Mouse (Mus musculus): Measurements from ENCODE around the gene Foxn3. TPM values are rescaled to one million over a fixed set of nuclear protein-coding genes. Genes with fewer than 3 reads are reported as not detected.
A peak's percentile ranks its signal among the peaks of the same experiment; 100 is the strongest.

Gene Foxn3
- polyA plus RNA-seq, 1 experiment = 37.8 TPM

- 94% methylated on average over 5 of the region's 5 CpGs for WGBS
- peaks cover 17% of the 10 kb centered on the region; the same call in 1 of the 2 replicates for H3K4me1 ChIP-seq (ENCODE audit: control insufficient read depth, insufficient read depth, insufficient read length)
- no peak overlapping the region for H3K4me3 ChIP-seq (ENCODE audit: extremely low read depth, insufficient read depth, insufficient read length)
- H3K27ac ChIP-seq (ENCODE audit: insufficient read depth, low read length) = no peak overlapping the region
- no peak for DNase-seq (ENCODE audit: low read depth in 1 of 2, low spot score in 2 of 2)
- no peak for TF ChIP-seq CTCF (IDR thresholded peaks at IDR 0.05; ENCODE audit: extremely low read depth, insufficient read depth, insufficient read length, insufficient replicate concordance)
- TF ChIP-seq POLR2A (IDR thresholded peaks at IDR 0.05; ENCODE audit: low read depth, low read length) = no peak
- no peaks in the 10 kb centered on the region for H3K27me3 ChIP-seq (ENCODE audit: control insufficient read depth, insufficient read depth, low read length)
- no peaks in the 10 kb centered on the region for H3K36me3 ChIP-seq (ENCODE audit: control insufficient read depth, insufficient read depth, low read length)
Measured at GRCm38 (mm10) chr12:99466426-99466825, 97.0 kb downstream of the Foxn3 start.

- no peaks in the 10 kb centered on the region for H3K27me3 ChIP-seq (ENCODE audit: control insufficient read depth, insufficient read depth, low read length)
- no peaks in the 10 kb centered on the region for H3K36me3 ChIP-seq (ENCODE audit: control insufficient read depth, insufficient read depth, low read length)
- WGBS = 79% methylated on average over 5 of the region's 5 CpGs
- H3K4me3 ChIP-seq (ENCODE audit: extremely low read depth, insufficient read depth, insufficient read length) = no peak overlapping the region
- peaks cover 15% of the 10 kb centered on the region; the same call in 1 of the 2 replicates for H3K4me1 ChIP-seq (ENCODE audit: control insufficient read depth, insufficient read depth, insufficient read length)
- H3K27ac ChIP-seq (ENCODE audit: insufficient read depth, low read length) = no peak overlapping the region
- DNase-seq (ENCODE audit: low read depth in 1 of 2, low spot score in 2 of 2) = no peak
- no peak for TF ChIP-seq POLR2A (IDR thresholded peaks at IDR 0.05; ENCODE audit: low read depth, low read length)
- no peak for TF ChIP-seq CTCF (IDR thresholded peaks at IDR 0.05; ENCODE audit: extremely low read depth, insufficient read depth, insufficient read length, insufficient replicate concordance)
Measured at GRCm38 (mm10) chr12:99464291-99464690, 99.1 kb downstream of the Foxn3 start.

- H3K27me3 ChIP-seq (ENCODE audit: control insufficient read depth, insufficient read depth, low read length) = no peaks in the 10 kb centered on the region
- no peak overlapping the region for H3K4me3 ChIP-seq (ENCODE audit: extremely low read depth, insufficient read depth, insufficient read length)
- TF ChIP-seq POLR2A (IDR thresholded peaks at IDR 0.05; ENCODE audit: low read depth, low read length) (no peak), CTCF (IDR thresholded peaks at IDR 0.05; ENCODE audit: extremely low read depth, insufficient read depth, insufficient read length, insufficient replicate concordance) (no peak)
- 100% methylated on average over 1 of the region's 1 CpGs for WGBS
- H3K36me3 ChIP-seq (ENCODE audit: control insufficient read depth, insufficient read depth, low read length) = no peaks in the 10 kb centered on the region
- no peak for DNase-seq (ENCODE audit: low read depth in 1 of 2, low spot score in 2 of 2)
- peaks cover 13% of the 10 kb centered on the region; the same call in 1 of the 2 replicates for H3K4me1 ChIP-seq (ENCODE audit: control insufficient read depth, insufficient read depth, insufficient read length)
- H3K27ac ChIP-seq (ENCODE audit: insufficient read depth, low read length) = no peak overlapping the region
Measured at GRCm38 (mm10) chr12:99462846-99463245, 100.5 kb downstream of the Foxn3 start.

GRCm38 (mm10) chr12:99462302-99462701, 101.1 kb downstream of the Foxn3 start:
- Histone ChIP-seq H3K4me3 (ENCODE audit: extremely low read depth, insufficient read depth, insufficient read length) (no peak overlapping the region), H3K36me3 (ENCODE audit: control insufficient read depth, insufficient read depth, low read length) (no peaks in the 10 kb centered on the region), H3K27ac (ENCODE audit: insufficient read depth, low read length) (no peak overlapping the region), H3K27me3 (ENCODE audit: control insufficient read depth, insufficient read depth, low read length) (no peaks in the 10 kb centered on the region), H3K4me1 (ENCODE audit: control insufficient read depth, insufficient read depth, insufficient read length) (peaks cover 7% of the 10 kb centered on the region)
- no peak for DNase-seq (ENCODE audit: low read depth in 1 of 2, low spot score in 2 of 2)
- TF ChIP-seq POLR2A (IDR thresholded peaks at IDR 0.05; ENCODE audit: low read depth, low read length) (no peak), CTCF (IDR thresholded peaks at IDR 0.05; ENCODE audit: extremely low read depth, insufficient read depth, insufficient read length, insufficient replicate concordance) (no peak)

GRCm38 (mm10) chr12:99457521-99458205, 105.7 kb downstream of the Foxn3 start:
- Histone ChIP-seq H3K27ac (ENCODE audit: insufficient read depth, low read length) (no peak overlapping the region), H3K4me1 (ENCODE audit: control insufficient read depth, insufficient read depth, insufficient read length) (peaks cover 6% of the 10 kb centered on the region), H3K36me3 (ENCODE audit: control insufficient read depth, insufficient read depth, low read length) (no peaks in the 10 kb centered on the region), H3K27me3 (ENCODE audit: control insufficient read depth, insufficient read depth, low read length) (no peaks in the 10 kb centered on the region), H3K4me3 (ENCODE audit: extremely low read depth, insufficient read depth, insufficient read length) (no peak overlapping the region)
- WGBS = 59% methylated on average over 10 of the region's 10 CpGs
- no peak for TF ChIP-seq POLR2A (IDR thresholded peaks at IDR 0.05; ENCODE audit: low read depth, low read length)
- TF ChIP-seq CTCF (IDR thresholded peaks at IDR 0.05; ENCODE audit: extremely low read depth, insufficient read depth, insufficient read length, insufficient replicate concordance) = no peak
- DNase-seq (ENCODE audit: low read depth in 1 of 2, low spot score in 2 of 2) = peak in 1 of 2 experiments; percentile 61

- TF ChIP-seq CTCF (IDR thresholded peaks at IDR 0.05; ENCODE audit: extremely low read depth, insufficient read depth, insufficient read length, insufficient replicate concordance) (no peak), POLR2A (IDR thresholded peaks at IDR 0.05; ENCODE audit: low read depth, low read length) (no peak)
- no peak overlapping the region for H3K27ac ChIP-seq (ENCODE audit: insufficient read depth, low read length)
- no peak for DNase-seq (ENCODE audit: low read depth in 1 of 2, low spot score in 2 of 2)
- 91% methylated on average over 8 of the region's 8 CpGs for WGBS
- H3K4me3 ChIP-seq (ENCODE audit: extremely low read depth, insufficient read depth, insufficient read length) = no peak overlapping the region
- no peaks in the 10 kb centered on the region for H3K36me3 ChIP-seq (ENCODE audit: control insufficient read depth, insufficient read depth, low read length)
- peaks cover 6% of the 10 kb centered on the region for H3K4me1 ChIP-seq (ENCODE audit: control insufficient read depth, insufficient read depth, insufficient read length)
- no peaks in the 10 kb centered on the region for H3K27me3 ChIP-seq (ENCODE audit: control insufficient read depth, insufficient read depth, low read length)
Measured at GRCm38 (mm10) chr12:99455580-99455979, 107.8 kb downstream of the Foxn3 start.

- no peak for DNase-seq (ENCODE audit: low read depth in 1 of 2, low spot score in 2 of 2)
- Histone ChIP-seq H3K27me3 (ENCODE audit: control insufficient read depth, insufficient read depth, low read length) (no peaks in the 10 kb centered on the region), H3K36me3 (ENCODE audit: control insufficient read depth, insufficient read depth, low read length) (no peaks in the 10 kb centered on the region; the same call in 1 of the 2 replicates), H3K4me3 (ENCODE audit: extremely low read depth, insufficient read depth, insufficient read length) (no peak overlapping the region), H3K4me1 (ENCODE audit: control insufficient read depth, insufficient read depth, insufficient read length) (peaks cover 6% of the 10 kb centered on the region), H3K27ac (ENCODE audit: insufficient read depth, low read length) (no peak overlapping the region)
- TF ChIP-seq POLR2A (IDR thresholded peaks at IDR 0.05; ENCODE audit: low read depth, low read length) (no peak), CTCF (IDR thresholded peaks at IDR 0.05; ENCODE audit: extremely low read depth, insufficient read depth, insufficient read length, insufficient replicate concordance) (no peak)
- 93% methylated on average over 9 of the region's 9 CpGs for WGBS
Measured at GRCm38 (mm10) chr12:99454394-99454793, 109.0 kb downstream of the Foxn3 start.

All from spleen, adult 2 months (tissue).